Mouse (Mus musculus) lung, adult 10 weeks (tissue): ENCODE data around the gene Vmn1r76. TPM values are rescaled to one million over a fixed set of nuclear protein-coding genes. Genes with fewer than 3 reads are reported as not detected.

ENCODE experiments used
- polyA plus RNA-seq: library from polyadenylated mRNA; stranded (reverse); fragments of 350-450 nt; fragmentation: Illumina TruSeq; extraction: RNeasy Lipid Tissue Mini Kit (QIAGEN cat#74804); gene quantifications from one replicate; pipeline ENCODE4 v1.2.3, GENCODE M21; 2014; ENCODE audit warnings: low read depth, low replicate concordance; ENCODE audit not compliant: insufficient read depth

Gene Vmn1r76
- not detected for polyA plus RNA-seq

DNA sequence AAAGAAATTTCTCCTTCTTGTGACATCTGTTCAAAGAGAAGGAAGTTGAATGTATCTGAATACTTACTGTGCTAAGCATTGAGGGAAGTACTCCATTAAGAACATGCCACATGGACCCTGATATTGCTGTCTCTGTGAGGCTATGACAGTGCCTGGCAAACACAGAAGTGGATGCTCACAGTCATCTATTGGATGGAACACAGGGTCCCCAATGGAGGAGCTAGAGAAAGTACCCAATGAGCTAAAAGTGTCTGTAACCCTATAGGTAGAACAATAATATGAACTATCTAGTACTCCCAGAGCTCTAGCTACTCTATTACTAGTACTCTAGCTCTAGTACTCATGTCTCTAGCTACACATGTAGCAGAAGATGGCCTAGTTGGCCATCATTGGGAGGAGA lies at the start of gene Vmn1r76:
Gene Vmn1r76 (minus strand): TSS at position 101 of the 400 bp plus-strand sequence.

DNA sequence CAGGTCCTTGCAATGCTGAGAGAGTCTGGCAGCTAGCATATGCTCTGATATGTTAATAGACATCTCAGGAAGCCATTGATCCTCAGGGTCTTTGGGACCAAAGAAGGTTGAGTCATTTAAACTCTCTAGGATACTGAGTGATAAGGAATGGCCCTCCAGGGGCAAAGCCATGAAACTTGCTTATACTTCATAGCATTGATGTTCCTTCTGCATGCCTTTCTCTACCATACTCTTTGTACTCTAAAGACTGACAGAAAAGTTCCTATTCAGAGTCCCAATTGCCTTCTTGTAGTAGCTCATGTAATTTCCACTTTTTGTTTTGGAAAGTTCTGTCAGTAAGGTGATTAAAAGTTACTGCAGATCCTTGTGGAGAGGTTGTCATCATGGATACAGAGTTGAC lies 63.7 kb downstream of the Vmn1r76 start, which contains the start of gene Vmn1r75:
Gene Vmn1r75 (plus strand): TSS at position 301 of the 400 bp plus-strand sequence.

Other genes with a start within 250 kb of the Vmn1r76 start
- not detected for gene Vmn1r73, start 207.9 kb downstream of the Vmn1r76 start, polyA plus RNA-seq
- gene Vmn1r74, start 104.2 kb downstream of the Vmn1r76 start, polyA plus RNA-seq: not detected
- gene Vmn1r75, start 63.6 kb downstream of the Vmn1r76 start, polyA plus RNA-seq: not detected
- gene Vmn1r77, start 98.5 kb upstream of the Vmn1r76 start, polyA plus RNA-seq: not detected
- not detected for gene Vmn1r78, start 212.0 kb upstream of the Vmn1r76 start, polyA plus RNA-seq
- not detected for gene Vmn1r79, start 233.1 kb upstream of the Vmn1r76 start, polyA plus RNA-seq